Comparison of ENCODE assay signal across 20 mouse cellular contexts in genomic region chrX:106045928-106046327, GRCm38 (mm10). TPM values are rescaled to one million over a fixed set of nuclear protein-coding genes. Genes with fewer than 3 reads are reported as not detected.
DNase-seq lines count a peak whose midpoint lies in the region; ATAC-seq lines count a peak whose summit lies in the region.
"Had no signal": no experiment of that assay in that cellular context is flagged by ENCODE, and none has a peak within 500 bp of the region (broad histone marks: within the 10 kb centered on the region; RNA-seq: fewer than 3 reads in every experiment).

No protein-coding gene starts in this region.

- ATAC-seq in heart, embryonic 14.5 days (ENCODE audit: insufficient number of reproducible peaks, insufficient read depth, low FRiP score, low read depth): no peak
- ATAC-seq in lung, embryonic 16.5 days (ENCODE audit: low read depth): no peak
- peak; percentile 56 for ATAC-seq in liver, embryonic 12.5 days
- ATAC-seq in stomach, embryonic 16.5 days (ENCODE audit: insufficient read depth, low FRiP score): no peak
- ATAC-seq: forebrain, embryonic 13.5 days; hindbrain, embryonic 16.5 days; midbrain, embryonic 15.5 days had no signal

- no peak overlapping the region for H3K9ac ChIP-seq in heart, embryonic 14.5 days (ENCODE audit: low read length)
- 0 out of 2 replicates have a peak overlapping the region, but pooled peaks have one; percentile 20 for H3K9ac ChIP-seq in lung, embryonic 16.5 days (ENCODE audit: low read length)
- no peak overlapping the region for H3K9ac ChIP-seq in liver, embryonic 12.5 days
- no peak overlapping the region for H3K9ac ChIP-seq in stomach, embryonic 16.5 days (ENCODE audit: low read length)
- H3K9ac ChIP-seq: embryonic facial prominence, embryonic 15.5 days; forebrain, embryonic 13.5 days; midbrain, embryonic 15.5 days had no signal

- peak overlapping the region; percentile 27 to 37; a peak in 2 of 4 replicates for H3K27ac ChIP-seq in heart, embryonic 14.5 days (replicated peaks in 1 of 2; ENCODE audit: control insufficient read depth in 1 of 2, insufficient read depth in 1 of 2, low read depth in 2 of 2, low read length in 2 of 2)
- peak overlapping the region; percentile 53 for H3K27ac ChIP-seq in lung, embryonic 16.5 days (ENCODE audit: low read length)
- H3K27ac ChIP-seq in liver, embryonic 12.5 days: 0 out of 2 replicates have a peak overlapping the region, but pooled peaks have one; percentile 30
- H3K27ac ChIP-seq in stomach, embryonic 16.5 days (ENCODE audit: low read length): peak overlapping the region; percentile 70
- H3K27ac ChIP-seq: embryonic facial prominence, embryonic 15.5 days; forebrain, embryonic 13.5 days; limb, embryonic 10.5 days; macrophage; midbrain, embryonic 15.5 days had no signal

- intact Hi-C loops in heart, postnatal 10 days (cut with DNase I): no loop called here

- no peak for DNase-seq in heart, postnatal 10 days
- no peak for DNase-seq in lung, postnatal 36 days
- no peak for DNase-seq in adrenal gland, postnatal 14 days
- no peak for DNase-seq in cerebellum, postnatal 4 days (ENCODE audit: low spot score in 2 of 2)
- DNase-seq: adrenal gland, postnatal 36 days; B cell, adult 2 months; cerebellum, adult 11 months; kidney, postnatal 36 days; layer of hippocampus, postnatal 36 days; right cerebral cortex, postnatal 4 days had no signal

- no peak overlapping the region for H3K4me3 ChIP-seq in heart, embryonic 14.5 days (ENCODE audit: control insufficient read depth in 1 of 2, insufficient read depth in 1 of 2, low read depth in 1 of 2, low read length in 2 of 2)
- H3K4me3 ChIP-seq in lung, embryonic 16.5 days (ENCODE audit: low read length): peak overlapping the region; percentile 10
- no peak overlapping the region for H3K4me3 ChIP-seq in liver, embryonic 12.5 days
- 0 out of 2 replicates have a peak overlapping the region, but pooled peaks have one; percentile 3 for H3K4me3 ChIP-seq in stomach, embryonic 16.5 days (replicated peaks; ENCODE audit: low read length)
- H3K4me3 ChIP-seq: embryonic facial prominence, embryonic 15.5 days; forebrain, embryonic 13.5 days; limb, embryonic 10.5 days; midbrain, embryonic 15.5 days had no signal

- no peaks in the 10 kb centered on the region for H3K27me3 ChIP-seq in heart, embryonic 14.5 days (ENCODE audit: control insufficient read depth, insufficient read depth, low read length)
- no peaks in the 10 kb centered on the region for H3K27me3 ChIP-seq in lung, embryonic 16.5 days (ENCODE audit: control insufficient read depth, insufficient read depth, low read depth, low read length)
- no peaks in the 10 kb centered on the region for H3K27me3 ChIP-seq in liver, embryonic 12.5 days (replicated peaks)
- H3K27me3 ChIP-seq in stomach, embryonic 16.5 days (ENCODE audit: control insufficient read depth, insufficient read depth, low read length): no peaks in the 10 kb centered on the region
- H3K27me3 ChIP-seq: embryonic facial prominence, embryonic 15.5 days; forebrain, embryonic 13.5 days; midbrain, embryonic 15.5 days had no signal

- no peaks in the 10 kb centered on the region for H3K9me3 ChIP-seq in heart, embryonic 14.5 days (ENCODE audit: control insufficient read depth, low read length)
- no peaks in the 10 kb centered on the region for H3K9me3 ChIP-seq in lung, embryonic 16.5 days (ENCODE audit: control insufficient read depth, low read length)
- no peaks in the 10 kb centered on the region for H3K9me3 ChIP-seq in liver, embryonic 12.5 days (replicated peaks)
- no peaks in the 10 kb centered on the region for H3K9me3 ChIP-seq in stomach, embryonic 16.5 days (replicated peaks; ENCODE audit: control insufficient read depth, low read length)
- H3K9me3 ChIP-seq: embryonic facial prominence, embryonic 15.5 days; forebrain, embryonic 13.5 days; limb, embryonic 10.5 days; midbrain, embryonic 15.5 days had no signal

- H3K4me2 ChIP-seq in heart, embryonic 14.5 days (ENCODE audit: low read length): peak overlapping the region; percentile 21; the same call in 1 of the 2 replicates
- H3K4me2 ChIP-seq in lung, embryonic 16.5 days (ENCODE audit: low read depth, low read length): peak overlapping the region; percentile 25
- peak overlapping the region; percentile 32 for H3K4me2 ChIP-seq in liver, embryonic 12.5 days
- 0 out of 2 replicates have a peak overlapping the region, but pooled peaks have one; percentile 21 for H3K4me2 ChIP-seq in stomach, embryonic 16.5 days (ENCODE audit: low read depth, low read length)
- H3K4me2 ChIP-seq: embryonic facial prominence, embryonic 15.5 days; forebrain, embryonic 13.5 days; midbrain, embryonic 15.5 days had no signal

- H3K4me1 ChIP-seq in heart, embryonic 14.5 days (ENCODE audit: control insufficient read depth in 2 of 2, insufficient read depth in 2 of 2, low read length in 2 of 2): peaks cover 6 to 30% of the 10 kb centered on the region in 2 experiments
- H3K4me1 ChIP-seq in lung, embryonic 16.5 days (replicated peaks; ENCODE audit: control insufficient read depth, insufficient read depth, low read length): peaks cover 11% of the 10 kb centered on the region
- peaks cover 35% of the 10 kb centered on the region for H3K4me1 ChIP-seq in liver, embryonic 12.5 days
- peaks cover 8% of the 10 kb centered on the region; the same call in 1 of the 2 replicates for H3K4me1 ChIP-seq in stomach, embryonic 16.5 days (ENCODE audit: control insufficient read depth, insufficient read depth, low read length)
- H3K4me1 ChIP-seq: embryonic facial prominence, embryonic 15.5 days; midbrain, embryonic 15.5 days had no signal

- no peaks in the 10 kb centered on the region for H3K36me3 ChIP-seq in heart, embryonic 14.5 days (ENCODE audit: control insufficient read depth, insufficient read depth, low read length)
- no peaks in the 10 kb centered on the region for H3K36me3 ChIP-seq in lung, embryonic 16.5 days (ENCODE audit: control insufficient read depth, insufficient read depth, low read length)
- H3K36me3 ChIP-seq in liver, embryonic 12.5 days: no peaks in the 10 kb centered on the region
- no peaks in the 10 kb centered on the region for H3K36me3 ChIP-seq in stomach, embryonic 16.5 days (ENCODE audit: control insufficient read depth, insufficient read depth, low read length)
- H3K36me3 ChIP-seq: embryonic facial prominence, embryonic 15.5 days; limb, embryonic 10.5 days; midbrain, embryonic 15.5 days had no signal

- WGBS in heart, embryonic 14.5 days: 59% methylated on average over 9 of the region's 9 CpGs
- WGBS in lung, embryonic 16.5 days: 32% methylated on average over 9 of the region's 9 CpGs
- 35% methylated on average over 9 of the region's 9 CpGs for WGBS in liver, embryonic 12.5 days (ENCODE audit: insufficient replicate concordance)
- WGBS in stomach, embryonic 16.5 days: 44% methylated on average over 9 of the region's 9 CpGs

RNA-seq across cellular contexts. Expression of gene Atp7a, which starts 18.9 kb away (rescaled TPM):
- 16.6 and 17.1 TPM in 2 replicates for polyA plus RNA-seq in heart, embryonic 14.5 days (2014; fragmentation: Nextera tagmentation; extraction: Ambion mirVana)
- total RNA-seq in heart, postnatal 10 days (2021): 10 to 100 TPM; 12.5 to 13.5 TPM
- polyA plus RNA-seq in lung, embryonic 16.5 days (2015; fragmentation: Nextera tagmentation; extraction: Ambion mirVana): 26.7 and 27.9 TPM in 2 replicates
- 10.5 and 12.3 TPM in 2 replicates for polyA plus RNA-seq in liver, embryonic 12.5 days (2016; fragmentation: Nextera tagmentation; extraction: Ambion mirVana)
- 27.6 and 28.3 TPM in 2 replicates for polyA plus RNA-seq in stomach, embryonic 16.5 days (2015; fragmentation: Nextera tagmentation; extraction: Ambion mirVana)
- total RNA-seq in adrenal gland, postnatal 14 days (2021): 30.0 and 31.6 TPM in 2 replicates

RNA-seq across cellular contexts. Expression of gene Cox7b, which starts 30.4 kb away (rescaled TPM):
- polyA plus RNA-seq in heart, embryonic 14.5 days (2014; fragmentation: Nextera tagmentation; extraction: Ambion mirVana): 1,059 and 1,079 TPM in 2 replicates
- 1,000 to 10,000 TPM; 1,383 to 1,437 TPM for total RNA-seq in heart, postnatal 10 days (2021)
- 347 and 357 TPM in 2 replicates for polyA plus RNA-seq in lung, embryonic 16.5 days (2015; fragmentation: Nextera tagmentation; extraction: Ambion mirVana)
- polyA plus RNA-seq in liver, embryonic 12.5 days (2016; fragmentation: Nextera tagmentation; extraction: Ambion mirVana): 299 and 306 TPM in 2 replicates
- polyA plus RNA-seq in stomach, embryonic 16.5 days (2015; fragmentation: Nextera tagmentation; extraction: Ambion mirVana): 405 and 440 TPM in 2 replicates
- total RNA-seq in adrenal gland, postnatal 14 days (2021): 824 and 885 TPM in 2 replicates

RNA-seq across cellular contexts. Expression of gene Magt1, which starts 34.2 kb away (rescaled TPM):
- 46.5 and 47.1 TPM in 2 replicates for polyA plus RNA-seq in heart, embryonic 14.5 days (2014; fragmentation: Nextera tagmentation; extraction: Ambion mirVana)
- total RNA-seq in heart, postnatal 10 days (2021): 10 to 100 TPM; 40.7 to 46.4 TPM
- 66.9 and 67.0 TPM in 2 replicates for polyA plus RNA-seq in lung, embryonic 16.5 days (2015; fragmentation: Nextera tagmentation; extraction: Ambion mirVana)
- polyA plus RNA-seq in liver, embryonic 12.5 days (2016; fragmentation: Nextera tagmentation; extraction: Ambion mirVana): 35.4 and 36.3 TPM in 2 replicates
- polyA plus RNA-seq in stomach, embryonic 16.5 days (2015; fragmentation: Nextera tagmentation; extraction: Ambion mirVana): 78.7 and 82.3 TPM in 2 replicates
- 58.0 and 59.5 TPM in 2 replicates for total RNA-seq in adrenal gland, postnatal 14 days (2021)

Comparison
In these comparisons a context has a peak if more than half of its experiments do, and no peak if none do; other contexts are left out.
1. H3K4me3 ChIP-seq: peak in lung, embryonic 16.5 days (single experiment) and stomach, embryonic 16.5 days (single experiment); none in heart, embryonic 14.5 days (0 of 2) and liver, embryonic 12.5 days (single experiment).
2. Peak in every context shown above with its lines, with median percentiles within 50 percentile points of each other: H3K27ac ChIP-seq and H3K4me2 ChIP-seq.